Mouse (Mus musculus): ENCODE measurements around the gene Tnrc6c. TPM values are rescaled to one million over a fixed set of nuclear protein-coding genes. Genes with fewer than 3 reads are reported as not detected.

The Tnrc6c gene
- total and polyA plus RNA-seq, 2 experiments from 2014 or later: 19.9 to 71.6 TPM

DNA sequence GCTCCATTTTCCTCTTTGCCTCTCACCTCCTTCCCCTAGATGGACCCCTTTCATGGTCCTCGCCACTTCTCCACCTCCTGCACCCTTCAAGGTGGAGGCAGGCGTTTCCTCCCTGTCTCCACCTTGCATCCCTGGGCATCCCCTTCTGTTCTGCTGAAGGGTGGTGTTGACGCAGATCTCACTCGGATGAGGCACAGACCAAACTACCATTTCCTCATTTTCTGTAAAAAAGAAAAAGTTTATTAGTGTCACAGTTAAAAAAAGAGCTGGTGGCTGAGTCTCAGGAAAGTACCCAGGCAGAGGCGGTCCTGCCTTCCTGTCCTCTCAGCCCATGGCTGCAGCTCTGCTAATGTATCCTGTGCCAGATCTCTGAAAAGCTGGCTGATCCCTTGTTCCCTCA, 145.1 kb downstream of the Tnrc6c start:
- H3K4me1 ChIP-seq (ENCODE audit: insufficient read depth): no peaks in the 10 kb centered on the region
- no peak for TF ChIP-seq CTCF (IDR thresholded peaks at IDR 0.05; ENCODE audit: low read depth)
- no peak overlapping the region for H3K9ac ChIP-seq
- no peak overlapping the region for H3K4me3 ChIP-seq (ENCODE audit: low read depth, low read length)
- no peak overlapping the region for H3K4me2 ChIP-seq (ENCODE audit: low read depth)
- H3K27me3 ChIP-seq (ENCODE audit: insufficient read depth, low read length): no peaks in the 10 kb centered on the region
- no peak for ATAC-seq
- 58% methylated on average over 5 of the region's 5 CpGs for WGBS
- H3K36me3 ChIP-seq (ENCODE audit: insufficient read depth): no peaks in the 10 kb centered on the region
- no peak for DNase-seq
- H3K9me3 ChIP-seq (ENCODE audit: low read length): no peaks in the 10 kb centered on the region
- no peak overlapping the region for H3K27ac ChIP-seq (ENCODE audit: low read depth, low read length)

- no peaks in the 10 kb centered on the region for H3K36me3 ChIP-seq (ENCODE audit: insufficient read depth)
- no peak overlapping the region for H3K9ac ChIP-seq
- ATAC-seq (no peak), DNase-seq (no peak)
- TF ChIP-seq CTCF (IDR thresholded peaks at IDR 0.05; ENCODE audit: low read depth): no peak
- H3K9me3 ChIP-seq (ENCODE audit: low read length): no peaks in the 10 kb centered on the region
- H3K27ac ChIP-seq (ENCODE audit: low read depth, low read length): no peak overlapping the region
- no peak overlapping the region for H3K4me2 ChIP-seq (ENCODE audit: low read depth)
- 85% methylated on average over 7 of the region's 7 CpGs for WGBS
- no peaks in the 10 kb centered on the region for H3K4me1 ChIP-seq (ENCODE audit: insufficient read depth)
- no peak overlapping the region for H3K4me3 ChIP-seq (ENCODE audit: low read depth, low read length)
- H3K27me3 ChIP-seq (ENCODE audit: insufficient read depth, low read length): no peaks in the 10 kb centered on the region
These were observed 145.9 kb downstream of the Tnrc6c start for GRCm38 (mm10) chr11:117800038-117800437.

- no peak overlapping the region for H3K4me2 ChIP-seq (ENCODE audit: low read depth)
- TF ChIP-seq CTCF (IDR thresholded peaks at IDR 0.05; ENCODE audit: low read depth): no peak
- no peak overlapping the region for H3K4me3 ChIP-seq (ENCODE audit: low read depth, low read length)
- no peak for DNase-seq
- H3K27ac ChIP-seq (ENCODE audit: low read depth, low read length): no peak overlapping the region
- no peak overlapping the region for H3K9ac ChIP-seq
- H3K4me1 ChIP-seq (ENCODE audit: insufficient read depth): no peaks in the 10 kb centered on the region
- 76% methylated on average over 7 of the region's 7 CpGs for WGBS
- H3K27me3 ChIP-seq (ENCODE audit: insufficient read depth, low read length): no peaks in the 10 kb centered on the region
- no peaks in the 10 kb centered on the region for H3K9me3 ChIP-seq (ENCODE audit: low read length)
- ATAC-seq: no peak
- no peaks in the 10 kb centered on the region for H3K36me3 ChIP-seq (ENCODE audit: insufficient read depth)
These were observed 147.6 kb downstream of the Tnrc6c start for GRCm38 (mm10) chr11:117801650-117802049.

GRCm38 (mm10) chr11:117803166-117803688, 149.1 kb downstream of the Tnrc6c start:
- Histone ChIP-seq H3K9ac (no peak overlapping the region), H3K36me3 (ENCODE audit: insufficient read depth) (no peaks in the 10 kb centered on the region), H3K4me2 (ENCODE audit: low read depth) (no peak overlapping the region), H3K4me1 (ENCODE audit: insufficient read depth) (no peaks in the 10 kb centered on the region), H3K27ac (ENCODE audit: low read depth, low read length) (no peak overlapping the region), H3K9me3 (ENCODE audit: low read length) (no peaks in the 10 kb centered on the region), H3K4me3 (ENCODE audit: low read depth, low read length) (no peak overlapping the region), H3K27me3 (ENCODE audit: insufficient read depth, low read length) (no peaks in the 10 kb centered on the region)
- TF ChIP-seq CTCF (IDR thresholded peaks at IDR 0.05; ENCODE audit: low read depth): no peak
- no peak for DNase-seq
- 93% methylated on average over 3 of the region's 3 CpGs for WGBS
- no peak for ATAC-seq

- Histone ChIP-seq H3K36me3 (ENCODE audit: insufficient read depth) (no peaks in the 10 kb centered on the region), H3K4me3 (ENCODE audit: low read depth, low read length) (no peak overlapping the region), H3K27ac (ENCODE audit: low read depth, low read length) (no peak overlapping the region), H3K9ac (no peak overlapping the region), H3K4me2 (ENCODE audit: low read depth) (no peak overlapping the region), H3K27me3 (ENCODE audit: insufficient read depth, low read length) (peaks cover 7% of the 10 kb centered on the region; the same call in 1 of the 2 replicates), H3K4me1 (ENCODE audit: insufficient read depth) (peaks cover 7% of the 10 kb centered on the region; the same call in 1 of the 2 replicates), H3K9me3 (ENCODE audit: low read length) (no peaks in the 10 kb centered on the region)
- ATAC-seq (no peak), DNase-seq (no peak)
- WGBS: 93% methylated on average over 6 of the region's 6 CpGs
- TF ChIP-seq CTCF (IDR thresholded peaks at IDR 0.05; ENCODE audit: low read depth): no peak
These were observed 152.7 kb downstream of the Tnrc6c start for GRCm38 (mm10) chr11:117806781-117807180.

DNA sequence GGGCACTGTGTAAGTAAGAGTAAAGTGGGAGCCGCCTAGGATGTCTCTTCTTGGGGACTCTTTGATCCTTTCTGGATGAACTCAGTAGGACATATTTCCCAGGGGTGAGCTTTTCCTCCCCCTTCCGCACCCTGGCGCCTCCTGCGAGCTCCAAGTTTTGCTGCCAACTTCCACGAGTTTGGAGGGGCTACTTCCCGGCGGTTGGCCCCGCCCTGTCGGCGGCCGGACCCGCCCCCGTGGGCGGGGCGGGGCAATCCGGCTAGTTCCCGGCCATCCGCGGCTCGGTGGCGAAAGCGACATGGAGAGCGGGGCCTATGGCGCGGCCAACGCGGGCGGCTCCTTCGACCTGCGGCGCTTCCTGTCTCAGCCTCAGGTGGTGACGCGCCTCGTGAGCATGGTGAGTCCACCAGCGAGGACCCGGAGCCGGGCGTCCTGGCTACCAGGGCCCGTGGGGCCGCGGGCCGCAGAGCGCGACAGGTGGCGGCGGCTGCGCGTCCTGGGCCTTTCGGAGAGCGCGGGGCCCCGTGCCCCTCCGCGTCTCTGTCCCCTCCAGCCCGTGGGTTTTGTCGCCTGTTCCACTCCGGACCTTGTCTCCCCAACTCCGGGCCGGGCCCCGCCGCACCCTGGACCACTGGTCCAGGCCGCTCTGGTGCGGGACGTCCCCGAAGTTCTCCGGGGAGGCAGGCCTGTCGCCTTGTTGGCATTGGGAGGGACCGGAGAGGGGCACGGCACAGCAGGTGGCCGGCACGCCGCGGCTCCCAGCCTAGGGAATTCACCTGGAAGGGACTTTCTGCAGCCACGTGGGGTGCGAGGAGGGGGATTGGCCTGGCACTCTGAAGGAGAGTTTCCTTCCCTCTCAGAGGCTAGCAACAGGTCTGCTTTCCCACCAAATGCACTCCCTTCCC, 155.6 kb downstream of the Tnrc6c start, which contains the start of the genes Gm20708 and Syngr2:
Gm20708 (plus strand) TSS at position 262 of the 905 bp plus-strand sequence.
Syngr2 (plus strand) TSS at position 262 of the 905 bp plus-strand sequence.
- peaks cover 7% of the 10 kb centered on the region; the same call in 1 of the 2 replicates for H3K4me1 ChIP-seq (ENCODE audit: insufficient read depth)
- peak within 1 kb of the TSS; percentile 96 for H3K4me2 ChIP-seq (ENCODE audit: low read depth)
- WGBS: 1% methylated on average over 72 of the region's 75 CpGs
- ATAC-seq (peak; percentile 64), DNase-seq (peak; percentile 76)
- H3K27ac ChIP-seq (ENCODE audit: low read depth, low read length): no peak within 1 kb of the TSS
- peaks cover 7% of the 10 kb centered on the region; the same call in 1 of the 2 replicates for H3K27me3 ChIP-seq (ENCODE audit: insufficient read depth, low read length)
- no peaks in the 10 kb centered on the region for H3K9me3 ChIP-seq (ENCODE audit: low read length)
- no peaks in the 10 kb centered on the region for H3K36me3 ChIP-seq (ENCODE audit: insufficient read depth)
- peak within 1 kb of the TSS; percentile 41 for H3K9ac ChIP-seq
- no peak for TF ChIP-seq CTCF (IDR thresholded peaks at IDR 0.05; ENCODE audit: low read depth)
- peak within 1 kb of the TSS; percentile 55 for H3K4me3 ChIP-seq (ENCODE audit: low read depth, low read length)
